Mouse (Mus musculus): Measurements from ENCODE around the gene Kctd18. TPM values are rescaled to one million over a fixed set of nuclear protein-coding genes. Genes with fewer than 3 reads are reported as not detected.
"Not testable (repeated sequence)": the region's sequence is repeated elsewhere in the genome, so short reads cannot be mapped to it uniquely, and the experiment has no call there.

Gene Kctd18
- polyA plus RNA-seq, 1 experiment from 2014 or later, result 12.5 TPM

- Histone ChIP-seq H3K4me3 (no peak overlapping the region), H3K9me3 (no peaks in the 10 kb centered on the region), H3K27ac (no peak overlapping the region), H3K4me1 (peaks cover 21% of the 10 kb centered on the region), H3K27me3 (ENCODE audit: insufficient read depth, poor library complexity, severe bottlenecking) (no peaks in the 10 kb centered on the region), H3K36me3 (peaks cover under 1% of the 10 kb centered on the region; the same call in 1 of the 2 replicates)
- DNase-seq (ENCODE audit: low spot score), result no peak
- 62% methylated on average over 10 of the region's 10 CpGs for WGBS
Observed at GRCm38 (mm10) chr1:58031160-58031769, 12.5 kb upstream of the Kctd18 start.

- 15% methylated on average over 13 of the region's 13 CpGs for WGBS
- peaks cover 2% of the 10 kb centered on the region; the same call in 1 of the 2 replicates for H3K36me3 ChIP-seq
- H3K4me1 ChIP-seq, result peaks cover 21% of the 10 kb centered on the region
- no peaks in the 10 kb centered on the region for H3K27me3 ChIP-seq (ENCODE audit: insufficient read depth, poor library complexity, severe bottlenecking)
- H3K4me3 ChIP-seq, result peak overlapping the region; percentile 51
- peak overlapping the region; percentile 67 for H3K27ac ChIP-seq
- no peak for DNase-seq (ENCODE audit: low spot score)
- H3K9me3 ChIP-seq, result no peaks in the 10 kb centered on the region
Observed at GRCm38 (mm10) chr1:58030156-58030871, 11.6 kb upstream of the Kctd18 start.

GRCm38 (mm10) chr1:58029636-58030117 lies 10.9 kb upstream of the Kctd18 start, which contains the start of gene Aox1:
Gene Aox1 (plus strand): TSS chr1:58029931.
- Histone ChIP-seq H3K36me3 (peaks cover 3% of the 10 kb centered on the region; the same call in 1 of the 2 replicates), H3K4me1 (peaks cover 21% of the 10 kb centered on the region), H3K27ac (peak within 1 kb of the TSS; percentile 67), H3K4me3 (peak within 1 kb of the TSS; percentile 51), H3K27me3 (ENCODE audit: insufficient read depth, poor library complexity, severe bottlenecking) (no peaks in the 10 kb centered on the region), H3K9me3 (no peaks in the 10 kb centered on the region)
- 6% methylated on average over 12 of the region's 12 CpGs for WGBS
- DNase-seq (ENCODE audit: low spot score), result no peak

- 42% methylated on average over 7 of the region's 7 CpGs for WGBS
- H3K27ac ChIP-seq, result 0 out of 2 replicates have a peak overlapping the region, but pooled peaks have one; percentile 3
Observed at GRCm38 (mm10) chr1:58027707-58028106, 9.0 kb upstream of the Kctd18 start.

GRCm38 (mm10) chr1:58006388-58006787 lies 12.4 kb downstream of the Kctd18 start:
- not testable (repeated sequence) for H3K4me1 ChIP-seq; DNase-seq (ENCODE audit: low spot score); H3K9me3 ChIP-seq; H3K4me3 ChIP-seq; H3K27me3 ChIP-seq (ENCODE audit: insufficient read depth, poor library complexity, severe bottlenecking); H3K27ac ChIP-seq
- H3K36me3 ChIP-seq, result peaks cover 53% of the 10 kb centered on the region
- WGBS, result 91% methylated on average over 7 of the region's 7 CpGs

More at GRCm38 (mm10) chr1:58027707-58028106, 9.0 kb upstream of the Kctd18 start:
- Histone ChIP-seq H3K9me3 (no peaks in the 10 kb centered on the region), H3K36me3 (peaks cover 8% of the 10 kb centered on the region; the same call in 1 of the 2 replicates), H3K4me1 (peaks cover 21% of the 10 kb centered on the region), H3K27me3 (ENCODE audit: insufficient read depth, poor library complexity, severe bottlenecking) (no peaks in the 10 kb centered on the region), H3K4me3 (no peak overlapping the region)
- DNase-seq (ENCODE audit: low spot score), result no peak

GRCm38 (mm10) chr1:57998146-57998545 lies 20.6 kb downstream of the Kctd18 start:
- Histone ChIP-seq H3K27me3 (ENCODE audit: insufficient read depth, poor library complexity, severe bottlenecking) (no peaks in the 10 kb centered on the region), H3K4me3 (no peak overlapping the region), H3K27ac (no peak overlapping the region), H3K36me3 (peaks cover 26% of the 10 kb centered on the region), H3K9me3 (no peaks in the 10 kb centered on the region), H3K4me1 (peaks cover 20% of the 10 kb centered on the region)
- WGBS, result 83% methylated on average over 3 of the region's 3 CpGs
- no peak for DNase-seq (ENCODE audit: low spot score)

- no peak for DNase-seq (ENCODE audit: low spot score)
- under 1% methylated on average over 29 of the region's 29 CpGs for WGBS
- peak overlapping the region; percentile 92 for H3K27ac ChIP-seq
Observed at GRCm38 (mm10) chr1:57996133-57996615, 22.6 kb downstream of the Kctd18 start.

GRCm38 (mm10) chr1:57995432-57996132 lies 23.2 kb downstream of the Kctd18 start, which contains the start of gene Sgo2a:
Gene Sgo2a (plus strand): TSS chr1:57995971.
- Histone ChIP-seq H3K4me3 (peak within 1 kb of the TSS; percentile 94), H3K27ac (peak within 1 kb of the TSS; percentile 92), H3K9me3 (no peaks in the 10 kb centered on the region), H3K36me3 (peaks cover 7% of the 10 kb centered on the region), H3K27me3 (ENCODE audit: insufficient read depth, poor library complexity, severe bottlenecking) (no peaks in the 10 kb centered on the region), H3K4me1 (peaks cover 20% of the 10 kb centered on the region)
- WGBS, result 6% methylated on average over 30 of the region's 30 CpGs
- DNase-seq (ENCODE audit: low spot score), result peak; percentile 97

More at GRCm38 (mm10) chr1:57996133-57996615, 22.6 kb downstream of the Kctd18 start:
- Histone ChIP-seq H3K27me3 (ENCODE audit: insufficient read depth, poor library complexity, severe bottlenecking) (no peaks in the 10 kb centered on the region), H3K36me3 (peaks cover 12% of the 10 kb centered on the region), H3K4me3 (peak overlapping the region; percentile 94), H3K4me1 (peaks cover 20% of the 10 kb centered on the region), H3K9me3 (no peaks in the 10 kb centered on the region)

- 78% methylated on average over 2 of the region's 2 CpGs for WGBS
- Histone ChIP-seq H3K27me3 (ENCODE audit: insufficient read depth, poor library complexity, severe bottlenecking) (no peaks in the 10 kb centered on the region), H3K27ac (no peak overlapping the region), H3K36me3 (no peaks in the 10 kb centered on the region), H3K4me3 (no peak overlapping the region), H3K9me3 (no peaks in the 10 kb centered on the region), H3K4me1 (peaks cover 1% of the 10 kb centered on the region; the same call in 1 of the 2 replicates)
- no peak for DNase-seq (ENCODE audit: low spot score)
Observed at GRCm38 (mm10) chr1:57991277-57991676, 27.5 kb downstream of the Kctd18 start.

- Histone ChIP-seq H3K27ac (peak overlapping the region; percentile 7; the same call in 1 of the 2 replicates), H3K4me1 (no peaks in the 10 kb centered on the region), H3K36me3 (no peaks in the 10 kb centered on the region), H3K9me3 (no peaks in the 10 kb centered on the region), H3K4me3 (no peak overlapping the region), H3K27me3 (ENCODE audit: insufficient read depth, poor library complexity, severe bottlenecking) (no peaks in the 10 kb centered on the region)
- 58% methylated on average over 6 of the region's 6 CpGs for WGBS
- no peak for DNase-seq (ENCODE audit: low spot score)
Observed at GRCm38 (mm10) chr1:57989052-57989600, 29.6 kb downstream of the Kctd18 start.

GRCm38 (mm10) chr1:57976860-57977259 lies 41.9 kb downstream of the Kctd18 start:
- no peaks in the 10 kb centered on the region for H3K9me3 ChIP-seq
- no peaks in the 10 kb centered on the region for H3K4me1 ChIP-seq
- 85% methylated on average over 3 of the region's 3 CpGs for WGBS
- no peak overlapping the region for H3K27ac ChIP-seq
- H3K4me3 ChIP-seq, result no peak overlapping the region
- H3K36me3 ChIP-seq, result no peaks in the 10 kb centered on the region
- DNase-seq (ENCODE audit: low spot score), result no peak
- no peaks in the 10 kb centered on the region for H3K27me3 ChIP-seq (ENCODE audit: insufficient read depth, poor library complexity, severe bottlenecking)

- 73% methylated on average over 2 of the region's 2 CpGs for WGBS
- Histone ChIP-seq H3K4me3 (no peak overlapping the region), H3K9me3 (no peaks in the 10 kb centered on the region), H3K27ac (no peak overlapping the region), H3K27me3 (ENCODE audit: insufficient read depth, poor library complexity, severe bottlenecking) (no peaks in the 10 kb centered on the region), H3K36me3 (no peaks in the 10 kb centered on the region), H3K4me1 (0 out of 2 replicates have a peak, but pooled peaks cover 4% of the 10 kb centered on the region)
- no peak for DNase-seq (ENCODE audit: low spot score)
Observed at GRCm38 (mm10) chr1:57971588-57971987, 47.2 kb downstream of the Kctd18 start.
